Mouse (Mus musculus) ES-Bruce4 (cell line): ENCODE results near the gene Kif17.

Source experiments
- CTCF ChIP-seq: IDR thresholded peaks from one replicate; pipeline ENCODE4 v1.8.1; 2011; ENCODE audit warnings: low read depth, low read length
- POLR2A ChIP-seq: IDR thresholded peaks from one replicate; pipeline ENCODE4 v1.8.1; 2011; ENCODE audit warnings: low read length; ENCODE audit not compliant: insufficient read depth

- TF ChIP-seq CTCF (no peak), POLR2A (no peak)
Observed at GRCm38 (mm10) chr4:138210116-138210515, 40.1 kb upstream of the Kif17 start.
